Mouse (Mus musculus) CH12.LX (cell line): ENCODE results near the gene Cdkl5. TPM values are rescaled to one million over a fixed set of nuclear protein-coding genes. Genes with fewer than 3 reads are reported as not detected.

Source experiments
- DNase-seq: peaks from one replicate; pipeline ENCODE4 v3.0.0-alpha.2; 2013; ENCODE audit errors: extremely low read depth
- H3K27ac ChIP-seq: 2 replicates; pipeline ENCODE4 v1.5.1; 2012; ENCODE audit warnings: low read depth, mild to moderate bottlenecking, control low read depth, moderate library complexity; ENCODE audit not compliant: insufficient read depth
- H3K27me3 ChIP-seq: replicated peaks from 2 replicates; pipeline ENCODE3; 2012; ENCODE audit warnings: inconsistent platforms
- H3K36me3 ChIP-seq, 2 experiments: replicated peaks in 1 of 2; 2 replicates each; pipeline versions ENCODE3 to v1.6.1; 2012; ENCODE audit warnings: inconsistent platforms in 1 of 2, low read length in 1 of 2, mild to moderate bottlenecking in 1 of 2, mixed read lengths in 1 of 2, moderate library complexity in 1 of 2; ENCODE audit not compliant: control insufficient read depth in 1 of 2, insufficient read depth in 1 of 2
- H3K4me1 ChIP-seq, 2 experiments: 2 replicates each; pipeline ENCODE4 v1.6.1; 2012; ENCODE audit warnings: inconsistent platforms in 1 of 2, moderate library complexity in 1 of 2; ENCODE audit not compliant: insufficient read depth in 2 of 2, control insufficient read depth in 1 of 2
- H3K4me2 ChIP-seq: 2 replicates; pipeline ENCODE4 v1.6.1; 2012; ENCODE audit warnings: low read depth, mild to moderate bottlenecking, control low read depth; ENCODE audit not compliant: poor library complexity, insufficient read depth, severe bottlenecking
- H3K4me3 ChIP-seq, 3 experiments: fragments of 150-350 bp in 1 of 3; sonication (generic) in 1 of 3; replicated peaks in 1 of 3; 2 replicates each; pipeline versions ENCODE3 to v1.5.1; 2011 to 2012; ENCODE audit warnings: low read depth in 2 of 3, low read length in 2 of 3, mild to moderate bottlenecking in 2 of 3, moderate library complexity in 2 of 3, control low read depth in 1 of 3, improper control_type of control experiment in 1 of 3, inconsistent platforms in 1 of 3, mixed read lengths in 1 of 3; ENCODE audit not compliant: poor library complexity in 1 of 3
- H3K79me2 ChIP-seq: replicated peaks from 2 replicates; pipeline ENCODE4 v1.6.1; 2012; ENCODE audit warnings: mild to moderate bottlenecking, moderate library complexity; ENCODE audit not compliant: control insufficient read depth, poor library complexity, insufficient read depth, severe bottlenecking; ENCODE audit errors: extremely low read depth
- H3K9ac ChIP-seq: 2 replicates; pipeline ENCODE4 v1.6.1; 2012; ENCODE audit warnings: low read depth, mild to moderate bottlenecking, control low read depth, moderate library complexity; ENCODE audit not compliant: insufficient read depth
- H3K9me3 ChIP-seq: replicated peaks from 2 replicates; pipeline ENCODE3; 2012; ENCODE audit warnings: low read length, inconsistent platforms, mixed read lengths
- BHLHE40 ChIP-seq: IDR thresholded peaks from 2 replicates; pipeline ENCODE4 v1.6.1; 2011; ENCODE audit warnings: mild to moderate bottlenecking, low read depth, low read length, improper control_type of control experiment
- CHD1 ChIP-seq: IDR thresholded peaks from 2 replicates; pipeline ENCODE4 v1.6.1; 2012; ENCODE audit warnings: low read depth, low read length, improper control_type of control experiment, inconsistent platforms
- CHD2 ChIP-seq: IDR thresholded peaks from 2 replicates; pipeline ENCODE4 v1.6.1; 2011; ENCODE audit warnings: low read length, improper control_type of control experiment
- CTCF ChIP-seq, 2 experiments: IDR thresholded peaks in 1 of 2; conservative IDR thresholded peaks in 1 of 2; 2 replicates each; pipeline ENCODE4 v1.5.1; 2011 to 2012; ENCODE audit warnings: low read depth in 2 of 2, low read length in 2 of 2, improper control_type of control experiment in 1 of 2, inconsistent platforms in 1 of 2, mild to moderate bottlenecking in 1 of 2, moderate library complexity in 1 of 2
- E2F4 ChIP-seq: IDR thresholded peaks from 2 replicates; pipeline ENCODE4 v1.6.1; 2011; ENCODE audit warnings: low read depth, low read length, improper control_type of control experiment; ENCODE audit not compliant: insufficient replicate concordance
- ELF1 ChIP-seq: IDR thresholded peaks from 2 replicates; pipeline ENCODE4 v1.6.1; 2014; ENCODE audit warnings: low read depth, mild to moderate bottlenecking, inconsistent platforms, low read length, improper control_type of control experiment
- ETS1 ChIP-seq: conservative IDR thresholded peaks from 2 replicates; pipeline ENCODE4 v1.6.1; 2012; ENCODE audit warnings: low read depth, mild to moderate bottlenecking, inconsistent platforms, low read length, improper control_type of control experiment, moderate library complexity
- GABPA ChIP-seq: IDR thresholded peaks from 2 replicates; pipeline ENCODE4 v1.6.1; 2012; ENCODE audit warnings: low read depth, low read length, improper control_type of control experiment, inconsistent platforms; ENCODE audit not compliant: insufficient replicate concordance
- KAT2A ChIP-seq: IDR thresholded peaks from 2 replicates; pipeline ENCODE4 v1.6.1; 2012; ENCODE audit warnings: low read length, improper control_type of control experiment, inconsistent platforms; ENCODE audit not compliant: insufficient replicate concordance
- MAX ChIP-seq: IDR thresholded peaks from 2 replicates; pipeline ENCODE4 v1.6.1; 2011; ENCODE audit warnings: low read length, improper control_type of control experiment
- MEF2A ChIP-seq: IDR thresholded peaks from 2 replicates; pipeline ENCODE4 v1.6.1; 2014; ENCODE audit warnings: low read depth, mild to moderate bottlenecking, inconsistent platforms, low read length, improper control_type of control experiment, borderline replicate concordance
- PAX5 ChIP-seq: IDR thresholded peaks from 2 replicates; pipeline ENCODE4 v1.6.1; 2012; ENCODE audit warnings: low read length, inconsistent platforms, mixed read lengths
- POLR2A ChIP-seq: IDR thresholded peaks from 2 replicates; pipeline ENCODE4 v1.6.1; 2011; ENCODE audit warnings: low read depth, mild to moderate bottlenecking, improper control_type of control experiment, low read length
- POLR2AphosphoS2 ChIP-seq: IDR thresholded peaks from 2 replicates; pipeline ENCODE4 v1.6.1; 2011; ENCODE audit warnings: low read depth, low read length, improper control_type of control experiment
- SIN3A ChIP-seq: IDR thresholded peaks from 2 replicates; pipeline ENCODE4 v1.6.1; 2012; ENCODE audit warnings: low read length, improper control_type of control experiment, inconsistent platforms
- SMC3 ChIP-seq: IDR thresholded peaks from 2 replicates; pipeline ENCODE4 v1.6.1; 2011; ENCODE audit warnings: low read depth, low read length, improper control_type of control experiment
- USF2 ChIP-seq: conservative IDR thresholded peaks from 2 replicates; pipeline ENCODE4 v1.6.1; 2011; ENCODE audit warnings: low read depth, low read length, improper control_type of control experiment
- ZKSCAN1 ChIP-seq: IDR thresholded peaks from 2 replicates; pipeline ENCODE4 v1.6.1; 2012; ENCODE audit warnings: low read depth, inconsistent platforms, low read length, improper control_type of control experiment, borderline replicate concordance
- dilution Hi-C: fragments of 300-500 bp; cut with MboI; formaldehyde crosslinking; loops from 2 replicates; pipeline ENCODE4 v1.14.3; 2020; ENCODE audit warnings: low sequenced_read_pairs; ENCODE audit not compliant: extremely low pct_unique_long_range_greater_than_20kb, extremely low pct_ligation_motif_present
- in situ Hi-C: fragments of 300-500 bp; cut with MboI; formaldehyde crosslinking; loops from 3 replicates; pipeline ENCODE4 v1.14.3; 2019; ENCODE audit warnings: low sequenced_read_pairs, low pct_ligation_motif_present, low pct_unique_long_range_greater_than_20kb, mixed read lengths
- polyA plus RNA-seq: library from polyadenylated mRNA; unstranded; fragments of >175 nt; gene quantifications from 2 replicates; pipeline ENCODE4 v1.2.1, GENCODE M21; 2012; ENCODE audit warnings: low read depth; ENCODE audit not compliant: insufficient read length
- total RNA-seq, 2 experiments: library from RNA; depleted of rRNA; stranded (reverse); fragments of 300-350 nt in 1 of 2; fragments of >200 nt in 1 of 2; gene quantifications; 2 replicates each; pipeline ENCODE4 v1.2.3; 2012 to 2014

The Cdkl5 gene
- total and polyA plus RNA-seq, 3 experiments = 0.25 to 0.63 (median 0.30) TPM

- Histone ChIP-seq H3K27ac (no peak overlapping the region), H3K4me2 (no peak overlapping the region), H3K9me3 (no peaks in the 10 kb centered on the region), H3K79me2 (no peaks in the 10 kb centered on the region), H3K27me3 (no peaks in the 10 kb centered on the region), H3K4me3 (no peak overlapping the region), H3K4me1 (no peaks in the 10 kb centered on the region), H3K36me3 (no peaks in the 10 kb centered on the region), H3K9ac (no peak overlapping the region)
- in situ Hi-C loops = no loop called here
- DNase-seq = no peak
- dilution Hi-C loops = no loop called here
- TF ChIP-seq BHLHE40 (no peak), GABPA (no peak), CHD1 (no peak), CTCF (conservative IDR thresholded peaks at IDR 0.05 in 1 of 2, IDR thresholded peaks at IDR 0.05 in 1 of 2; ENCODE audit: low read depth in 2 of 2, low read length in 2 of 2) (no peak), ETS1 (no peak), USF2 (no peak), ZKSCAN1 (no peak), PAX5 (no peak), ELF1 (no peak), MAX (no peak), CHD2 (no peak), SIN3A (no peak), POLR2A (no peak)
- TF ChIP-seq, all 38 proteins: peak for 0
Observed at GRCm38 (mm10) chrX:160977919-160978318, 16.6 kb downstream of the Cdkl5 start.

- dilution Hi-C loops = no loop called here
Observed at GRCm38 (mm10) chrX:160971991-160972545, 22.4 kb downstream of the Cdkl5 start.

More at GRCm38 (mm10) chrX:160971991-160972545, 22.4 kb downstream of the Cdkl5 start:
- H3K9me3 ChIP-seq = no peaks in the 10 kb centered on the region
- H3K79me2 ChIP-seq = no peaks in the 10 kb centered on the region
- H3K27me3 ChIP-seq = no peaks in the 10 kb centered on the region
- in situ Hi-C loops = no loop called here
- DNase-seq = no peak
- H3K4me2 ChIP-seq = no peak overlapping the region
- H3K36me3 ChIP-seq = no peaks in the 10 kb centered on the region
- no peak overlapping the region for H3K4me3 ChIP-seq
- H3K27ac ChIP-seq = no peak overlapping the region
- no peak for TF ChIP-seq SMC3
- TF ChIP-seq E2F4 = no peak
- TF ChIP-seq USF2 = no peak
- no peak for TF ChIP-seq MEF2A
- TF ChIP-seq KAT2A = no peak
- TF ChIP-seq POLR2AphosphoS2 = no peak
- TF ChIP-seq BHLHE40 = no peak
- TF ChIP-seq, all 38 proteins: peak for 0
- no peaks in the 10 kb centered on the region for H3K4me1 ChIP-seq
- H3K9ac ChIP-seq = no peak overlapping the region
